Mouse (Mus musculus) layer of hippocampus, postnatal 36 days (tissue): ENCODE results near the gene Prkaa1. TPM values are rescaled to one million over a fixed set of nuclear protein-coding genes. Genes with fewer than 3 reads are reported as not detected.
"Not testable (repeated sequence)": the region's sequence is repeated elsewhere in the genome, so short reads cannot be mapped to it uniquely, and the experiment has no call there.

Experiments used
- DNase-seq, 2 experiments: peaks; one replicate each; pipeline ENCODE4 v3.0.0; 2022
- total RNA-seq, 2 experiments: library from RNA; stranded (reverse); gene quantifications; 2 replicates each; pipeline ENCODE4 v1.2.3; 2021

Prkaa1 gene
- total RNA-seq, 2 experiments from 2014 or later: 23.0 to 24.1 TPM

DNA sequence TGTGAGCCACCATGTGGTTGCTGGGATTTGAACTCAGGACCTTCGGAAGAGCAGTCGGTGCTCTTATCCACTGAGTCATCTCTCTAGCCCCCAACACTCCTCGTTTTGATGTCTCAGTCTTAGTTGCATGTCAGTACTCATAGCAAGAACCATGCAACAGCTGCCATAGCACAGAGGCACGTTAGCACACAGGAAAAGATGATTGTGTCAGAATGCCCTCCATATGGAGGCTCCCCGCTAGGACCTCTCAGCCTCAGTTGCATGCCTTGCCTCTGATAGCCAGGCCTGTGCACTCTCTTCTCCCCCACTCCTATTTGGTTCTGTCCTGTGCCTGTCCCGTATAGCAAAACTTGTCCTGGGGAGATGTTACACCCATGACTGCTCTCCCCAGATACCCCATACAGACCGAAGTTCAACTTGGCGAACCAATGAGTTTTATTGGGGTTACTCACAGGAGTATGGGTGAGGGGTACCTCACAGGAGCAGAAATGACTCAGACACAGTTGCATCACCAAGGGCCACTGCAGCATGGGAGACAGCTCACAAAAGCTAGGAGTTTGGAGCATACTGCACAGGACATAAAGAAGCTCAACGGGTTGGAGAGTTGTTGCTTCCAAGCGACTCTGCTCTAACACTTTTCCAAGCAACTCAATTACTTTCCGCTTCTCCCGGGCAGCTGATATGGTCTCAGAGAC lies 14.4 kb upstream of the Prkaa1 start:
- DNase-seq: no peak

DNA sequence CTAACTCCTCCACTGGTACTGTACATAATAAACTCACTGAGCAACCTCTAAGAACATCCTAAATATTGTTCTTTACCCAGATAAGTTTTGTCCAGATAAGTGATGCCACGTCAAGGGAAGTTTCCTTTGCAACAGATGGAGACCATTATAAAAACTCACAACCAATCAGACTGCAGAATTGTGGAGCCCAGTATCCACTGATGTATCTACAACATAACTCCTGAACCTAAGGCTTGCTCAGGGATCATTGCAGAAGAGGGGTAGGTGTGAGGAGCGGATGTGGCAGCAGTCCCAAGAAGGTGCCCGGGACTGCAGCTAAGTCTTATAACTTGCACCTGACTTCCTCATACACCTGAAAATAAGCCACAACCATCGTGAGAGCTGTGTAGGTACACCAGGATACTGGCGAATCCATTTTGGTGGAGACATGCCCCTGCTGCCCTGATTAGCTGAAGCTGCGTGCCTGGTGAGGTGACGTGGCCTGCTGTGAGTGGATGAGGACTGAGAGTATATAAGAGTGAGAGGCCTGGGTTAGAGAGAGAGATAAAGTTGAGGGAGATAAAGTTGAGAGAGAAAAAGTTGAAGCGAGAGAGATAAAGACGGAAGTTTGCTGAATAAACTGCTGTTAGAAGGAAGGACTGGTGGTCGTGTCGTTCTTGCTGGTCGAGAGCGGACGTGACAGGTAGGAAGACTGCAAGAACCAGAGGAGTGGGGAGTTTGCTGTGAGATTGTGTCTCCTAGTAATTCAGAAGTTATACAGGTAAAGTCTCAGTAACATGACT lies 12.6 kb upstream of the Prkaa1 start:
- DNase-seq: not testable (repeated sequence)

DNA sequence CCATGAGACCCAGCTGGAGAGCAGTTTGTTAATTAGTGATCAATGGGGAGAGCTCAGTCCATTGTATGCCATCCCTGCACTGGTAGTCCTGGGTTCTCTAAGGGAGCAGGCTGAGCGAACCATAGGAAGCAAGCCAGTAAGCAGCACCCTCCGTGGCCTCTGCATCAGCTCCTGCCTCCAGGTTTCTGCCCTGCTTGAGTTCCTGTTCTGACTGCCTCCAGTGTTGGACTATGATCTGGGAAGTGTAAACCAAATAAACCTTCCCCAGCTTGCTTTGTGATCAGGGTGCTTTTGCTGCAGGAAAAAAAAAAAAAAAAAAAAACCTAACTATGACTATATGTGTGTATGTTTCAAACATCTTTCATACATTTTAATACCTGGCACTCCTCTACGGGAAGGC lies 10.4 kb upstream of the Prkaa1 start:
- DNase-seq: no peak

DNA sequence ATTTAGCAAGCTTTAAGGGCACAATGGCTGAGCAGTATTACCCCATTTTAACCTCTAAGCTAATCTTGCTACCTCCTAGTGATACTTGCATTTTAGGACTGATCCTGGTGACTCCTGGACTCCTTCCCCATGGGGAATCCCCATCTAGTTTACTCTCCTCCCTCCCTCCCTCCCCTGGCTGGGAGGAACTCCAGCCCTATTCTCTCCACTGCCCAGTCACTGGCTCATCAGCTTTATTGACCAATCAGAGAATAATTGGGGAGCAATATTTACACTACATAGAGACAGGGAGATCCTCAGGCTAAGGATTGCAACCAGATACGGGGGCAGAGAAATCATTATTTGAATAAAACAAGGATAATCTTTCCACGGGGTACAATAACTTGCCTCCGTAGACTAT lies 9.5 kb upstream of the Prkaa1 start:
- no peak for DNase-seq

DNA sequence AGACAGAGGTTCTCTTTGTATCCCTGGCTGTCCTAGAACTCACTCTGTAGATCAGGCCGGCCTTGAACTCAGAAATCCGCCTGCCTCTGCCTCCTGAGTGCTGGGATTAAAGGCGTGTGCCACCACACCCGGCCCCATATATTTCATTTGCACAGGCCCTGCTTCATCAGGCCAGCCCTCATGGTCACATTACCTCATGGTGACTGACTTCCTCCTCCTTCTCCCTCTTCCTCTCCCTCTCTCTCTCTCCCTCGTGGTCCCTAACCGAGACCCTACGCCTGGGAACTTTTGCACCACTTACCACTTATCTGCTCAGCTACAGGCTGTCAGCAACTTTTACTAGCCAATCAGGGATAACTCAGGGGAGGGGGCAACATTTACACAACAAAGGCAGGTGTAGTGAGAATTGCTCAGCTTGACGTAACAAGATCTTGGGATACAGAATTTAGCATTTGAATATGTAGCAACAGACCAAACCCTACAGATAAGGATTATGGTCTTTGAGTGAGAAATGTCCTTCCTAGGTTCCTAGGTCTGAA lies 8.6 kb upstream of the Prkaa1 start:
- DNase-seq: no peak

DNA sequence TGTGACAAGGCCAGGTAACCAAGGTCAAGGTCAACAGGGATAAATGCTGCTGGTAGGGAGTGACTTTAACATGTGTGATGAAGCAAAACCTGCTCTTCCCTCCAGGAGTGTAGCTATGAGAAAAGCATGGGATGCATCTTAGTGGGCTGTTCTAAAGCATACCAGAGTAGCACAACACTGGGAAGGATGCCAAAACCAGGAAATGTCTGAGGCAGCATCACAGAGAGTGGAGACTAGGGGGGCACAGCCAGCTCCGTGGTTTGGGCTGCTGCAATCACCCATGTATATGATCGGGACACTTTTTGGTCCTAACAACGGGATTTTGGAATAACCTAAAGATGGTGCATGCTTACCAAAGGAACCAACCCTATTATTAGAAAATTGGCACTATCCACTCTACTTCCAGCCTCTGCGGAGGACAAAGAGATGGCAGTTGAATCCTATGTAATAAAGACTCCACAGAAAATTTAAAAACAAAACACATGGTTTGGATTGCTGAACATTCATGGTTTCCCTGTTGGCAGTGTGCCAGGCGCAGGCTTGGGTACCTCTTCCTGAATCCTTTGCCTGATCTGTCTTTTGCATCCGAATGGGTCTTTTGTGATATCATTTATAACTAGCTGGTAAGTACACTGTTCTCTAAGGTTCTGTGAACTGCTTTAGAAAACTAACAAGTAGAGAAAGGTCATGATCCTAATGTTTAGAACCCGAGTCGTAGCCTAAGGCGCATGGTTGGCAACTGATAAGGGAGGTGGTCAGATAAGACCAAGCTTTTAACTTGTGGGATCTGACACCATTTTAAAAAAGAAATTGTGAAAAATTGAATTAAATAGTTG lies 5.4 kb upstream of the Prkaa1 start:
- DNase-seq: no peak

DNA sequence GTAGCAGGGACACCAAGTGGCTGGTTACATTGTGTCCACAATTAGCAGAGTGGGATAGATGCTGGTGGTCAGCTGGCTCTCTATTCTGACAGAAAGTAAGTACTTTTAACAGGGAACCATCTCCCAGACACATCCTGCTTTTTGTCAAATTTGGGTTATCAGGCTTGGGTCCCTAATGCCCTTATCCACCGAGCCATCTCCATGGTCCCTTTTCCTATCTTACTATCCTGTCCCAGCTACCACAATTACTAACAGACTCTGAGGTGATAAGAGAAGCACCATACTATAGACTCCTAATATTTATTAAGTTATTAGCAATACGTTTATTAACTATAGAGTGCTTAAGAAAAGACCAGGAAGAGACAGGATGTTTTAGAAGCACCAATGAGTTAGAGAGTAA lies 4.3 kb upstream of the Prkaa1 start:
- no peak for DNase-seq

DNA sequence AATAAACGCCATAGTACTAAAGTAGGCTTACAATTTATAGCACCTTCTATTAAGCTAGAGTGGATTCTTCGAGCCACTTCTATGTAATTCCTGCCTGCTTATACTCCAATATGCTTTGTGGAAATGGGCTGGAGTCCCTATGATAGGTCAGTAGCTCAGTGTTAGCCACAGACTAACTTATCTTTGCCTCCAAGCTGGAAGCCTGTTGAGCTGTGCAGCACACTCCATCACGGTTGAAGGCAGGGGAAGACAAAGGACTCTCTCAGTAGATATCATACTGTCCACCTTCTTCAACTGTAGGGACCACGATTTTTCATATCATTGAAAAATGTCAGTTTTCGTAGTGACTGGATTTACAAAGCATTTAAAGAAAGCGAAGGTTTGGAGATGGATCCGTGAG lies 3.8 kb upstream of the Prkaa1 start:
- no peak for DNase-seq

DNA sequence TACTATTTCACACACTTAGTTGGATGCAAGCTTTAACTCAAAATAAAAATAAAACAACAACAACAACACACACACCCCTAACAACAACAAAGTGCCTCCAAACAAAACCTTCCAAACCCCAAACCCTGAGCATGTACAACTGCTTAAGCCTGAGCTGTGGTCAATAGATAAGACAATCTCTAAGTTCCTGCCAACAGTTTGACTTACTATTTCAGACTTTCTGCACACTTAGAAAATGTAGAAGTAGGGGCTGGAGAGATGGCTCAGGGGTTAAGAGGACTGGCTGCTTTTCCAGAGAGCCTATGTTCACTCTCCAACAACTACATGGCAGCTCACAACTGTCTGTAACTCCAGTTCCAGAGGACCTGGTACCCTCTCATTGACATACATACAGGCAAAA lies 3.3 kb upstream of the Prkaa1 start:
- DNase-seq: no peak

DNA sequence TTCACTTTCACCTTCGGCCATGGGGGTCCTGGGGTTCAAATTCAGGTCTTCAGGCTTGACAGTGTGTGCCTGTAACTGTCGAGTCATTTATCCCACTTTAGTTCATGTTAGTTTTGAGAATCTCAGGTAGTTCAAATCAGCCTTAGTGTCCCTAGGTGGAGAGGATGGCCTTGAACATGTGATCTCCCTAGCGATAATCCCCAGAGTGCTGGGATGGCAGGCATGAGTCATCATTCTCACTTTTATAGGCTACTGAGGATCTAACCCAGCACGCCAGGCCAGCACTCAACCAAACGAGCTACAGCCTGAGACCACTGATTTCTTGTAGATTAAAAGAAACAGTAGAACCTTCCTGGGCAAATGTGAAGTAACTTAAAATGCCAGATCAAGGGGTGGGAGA lies 1.6 kb upstream of the Prkaa1 start:
- no peak for DNase-seq

DNA sequence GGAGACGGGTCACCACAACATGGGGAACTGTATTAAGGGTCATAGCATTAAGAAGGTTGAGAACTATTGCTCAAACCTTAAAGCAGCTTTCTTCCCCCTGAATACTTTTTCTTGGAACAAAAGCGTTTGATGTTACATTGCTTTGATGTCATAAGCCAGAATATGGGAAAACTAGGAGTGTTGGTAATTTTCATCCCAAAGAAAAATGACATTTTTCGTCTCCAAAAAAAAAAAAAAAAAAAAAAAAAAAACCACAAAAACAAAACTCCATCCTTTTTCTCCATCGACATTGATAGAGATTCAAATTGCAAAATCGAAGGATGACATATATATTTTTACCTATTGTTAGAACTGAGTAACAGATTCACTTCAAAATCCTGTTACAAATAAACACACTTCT lies 947 bp upstream of the Prkaa1 start:
- no peak for DNase-seq

DNA sequence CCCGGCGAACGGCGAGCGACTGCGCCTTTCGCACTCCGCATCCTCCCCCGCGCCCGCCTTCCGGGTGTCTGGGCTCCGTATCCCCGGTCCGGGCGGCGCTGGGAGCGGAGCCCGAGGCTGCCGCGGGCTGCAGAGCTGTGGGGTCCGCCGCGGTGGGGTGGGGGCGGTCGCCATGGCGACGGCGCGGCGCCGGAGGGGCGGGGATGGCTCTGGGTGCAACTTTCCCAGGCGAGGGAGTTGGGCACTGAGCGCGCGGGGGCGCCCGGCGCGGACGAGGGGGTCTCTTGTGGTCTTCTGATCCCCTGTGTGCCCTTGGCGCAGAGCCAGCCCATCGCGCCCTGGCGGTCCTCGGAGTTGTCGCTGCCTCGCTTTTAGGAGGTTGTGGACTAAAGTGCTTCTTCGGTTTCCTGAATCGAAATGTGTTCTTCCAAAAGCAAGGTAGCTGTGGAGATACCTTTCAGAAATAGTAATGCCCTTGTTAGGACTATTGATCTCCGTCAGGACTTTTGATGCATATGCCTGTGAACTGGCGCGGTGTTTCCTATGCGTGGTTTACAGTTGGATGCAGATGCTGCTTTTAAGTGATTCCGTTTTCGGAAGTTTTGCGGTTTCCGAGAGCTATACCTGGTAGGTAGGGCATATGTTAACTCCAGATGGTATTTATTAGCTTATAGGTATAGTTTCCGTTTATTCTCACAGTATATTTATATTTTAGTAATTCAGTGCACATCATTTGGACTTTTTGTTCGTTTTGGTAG lies 539 bp downstream of the Prkaa1 start:
- DNase-seq: no peak

DNA sequence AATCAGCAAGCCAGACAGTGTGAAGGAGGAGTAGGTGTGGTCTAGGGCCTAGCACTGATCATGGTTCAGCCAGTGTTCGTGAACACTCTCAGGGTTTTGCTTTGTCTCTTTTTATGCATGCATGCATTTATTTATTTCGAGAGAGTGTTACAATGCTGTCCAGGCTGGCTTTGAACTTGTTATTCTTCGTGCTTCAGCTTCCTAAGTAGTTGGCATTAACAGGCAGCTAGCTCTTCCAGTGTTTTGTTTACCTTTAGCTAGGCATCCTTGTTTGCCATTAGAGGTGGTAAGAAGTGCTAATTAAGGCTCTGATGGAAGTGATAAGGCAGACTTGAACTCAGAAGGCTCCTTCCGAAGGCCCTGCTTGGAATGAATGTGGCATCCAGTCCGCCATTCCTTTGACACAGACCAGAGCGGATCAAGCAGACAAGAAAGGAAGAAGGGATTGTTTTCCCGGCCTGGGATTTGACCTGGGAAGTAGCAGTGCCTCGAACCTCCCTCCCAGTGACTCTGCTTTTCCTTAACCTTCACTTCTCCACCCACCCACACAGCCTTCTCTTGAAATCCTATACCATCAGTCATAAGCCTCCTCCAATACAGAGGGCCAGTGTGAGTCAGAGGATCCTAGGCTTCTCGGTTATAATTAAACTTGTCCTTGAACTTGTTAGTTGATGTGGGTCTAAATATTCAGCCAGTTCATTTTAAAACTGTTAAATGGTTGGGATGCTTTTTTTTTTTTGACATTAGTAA lies 1.7 kb downstream of the Prkaa1 start:
- DNase-seq: no peak

DNA sequence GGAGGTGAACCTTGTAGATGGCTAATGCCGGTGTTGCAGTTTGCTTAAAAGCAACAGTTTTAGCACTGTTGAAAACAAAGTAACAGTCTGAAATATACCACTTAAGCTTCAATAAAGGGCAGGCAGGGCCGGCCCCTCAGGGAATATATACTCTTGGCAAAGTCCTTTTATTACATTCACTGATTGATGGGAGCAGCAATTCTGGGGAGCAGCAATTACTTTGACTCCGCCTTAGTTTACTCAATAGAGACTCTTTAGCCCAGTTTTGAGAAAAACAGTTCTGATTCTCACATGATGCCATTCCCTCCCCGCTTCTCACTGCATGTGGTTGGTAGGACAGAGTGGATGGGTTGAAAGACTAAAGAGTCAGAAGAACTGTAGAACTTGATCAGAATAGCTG lies 5.5 kb downstream of the Prkaa1 start:
- no peak for DNase-seq

DNA sequence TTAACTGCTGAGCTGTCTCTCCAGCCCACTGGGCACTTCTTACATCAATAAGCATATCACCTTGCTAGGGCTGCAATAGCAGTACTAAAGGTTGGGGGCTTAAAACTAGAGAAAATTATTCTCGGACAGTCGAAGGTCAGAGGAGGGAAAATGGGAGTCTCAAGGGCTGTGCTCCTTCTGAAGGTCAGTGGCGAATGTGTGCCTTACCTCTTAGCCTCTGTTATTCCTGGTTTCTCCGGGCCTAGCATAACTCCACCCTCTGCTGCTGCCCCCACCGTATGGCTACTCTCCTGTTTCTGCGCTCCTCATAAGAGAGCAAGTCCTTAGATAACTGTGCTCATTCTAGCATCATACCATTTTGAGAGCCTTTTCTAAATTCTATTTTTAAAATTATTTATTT lies 8.5 kb downstream of the Prkaa1 start:
- no peak for DNase-seq

DNA sequence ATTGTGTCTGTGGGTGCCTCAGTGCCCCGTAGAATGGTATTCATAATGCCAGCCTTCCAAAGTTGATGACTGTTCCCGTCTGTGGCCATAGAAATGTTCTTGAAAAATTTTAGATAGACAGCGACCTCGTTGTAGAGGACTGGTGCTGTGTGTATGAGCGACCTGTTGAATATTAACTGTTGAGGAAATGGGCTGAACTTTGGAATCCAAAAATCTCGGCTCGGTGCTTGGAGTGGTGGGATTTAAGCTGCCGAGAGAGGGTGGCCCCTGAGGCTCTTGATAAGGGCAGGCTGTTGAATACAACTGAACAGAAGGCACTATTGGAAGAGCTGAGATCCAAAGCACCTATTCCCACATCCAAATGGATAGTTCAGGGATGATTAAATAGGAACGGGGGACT lies 11.0 kb downstream of the Prkaa1 start:
- no peak for DNase-seq

DNA sequence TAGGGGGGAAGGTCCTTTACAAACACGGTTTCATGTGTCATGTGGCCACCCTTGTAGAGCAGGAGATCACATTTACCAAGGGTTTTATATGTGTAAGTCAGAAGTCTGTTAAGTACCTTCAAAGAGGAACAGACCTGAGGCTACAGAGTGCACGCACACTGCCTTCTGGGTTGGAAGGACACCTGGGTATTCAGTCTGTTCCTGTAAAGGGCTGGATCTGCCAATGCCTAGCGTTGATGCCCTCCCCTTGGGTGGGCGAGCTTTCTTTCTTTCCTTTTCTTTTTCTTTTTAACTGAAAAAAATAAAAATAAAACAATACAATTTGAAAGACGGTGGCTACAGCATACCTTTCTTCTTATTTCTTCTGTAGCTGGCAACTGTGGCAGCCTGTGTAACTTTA lies 11.4 kb downstream of the Prkaa1 start:
- DNase-seq: no peak

DNA sequence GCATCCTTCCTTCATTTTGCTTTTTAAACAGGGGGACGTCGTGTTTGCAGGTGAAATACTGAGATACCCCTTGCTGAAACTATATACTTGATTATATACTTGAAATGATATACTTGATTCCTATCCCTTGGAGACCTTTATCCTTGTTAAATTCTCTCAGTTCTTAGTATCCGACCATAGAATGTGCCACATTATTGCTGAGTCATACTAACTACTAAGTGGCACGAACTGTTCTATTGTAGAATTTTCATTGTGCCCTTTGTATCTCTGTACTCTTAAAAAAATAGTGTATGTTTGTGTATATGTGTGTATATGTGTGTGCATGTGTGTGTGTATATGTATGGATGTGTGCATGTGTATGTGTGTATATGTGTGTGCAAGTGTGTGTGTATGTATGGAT lies 12.7 kb downstream of the Prkaa1 start:
- no peak for DNase-seq

DNA sequence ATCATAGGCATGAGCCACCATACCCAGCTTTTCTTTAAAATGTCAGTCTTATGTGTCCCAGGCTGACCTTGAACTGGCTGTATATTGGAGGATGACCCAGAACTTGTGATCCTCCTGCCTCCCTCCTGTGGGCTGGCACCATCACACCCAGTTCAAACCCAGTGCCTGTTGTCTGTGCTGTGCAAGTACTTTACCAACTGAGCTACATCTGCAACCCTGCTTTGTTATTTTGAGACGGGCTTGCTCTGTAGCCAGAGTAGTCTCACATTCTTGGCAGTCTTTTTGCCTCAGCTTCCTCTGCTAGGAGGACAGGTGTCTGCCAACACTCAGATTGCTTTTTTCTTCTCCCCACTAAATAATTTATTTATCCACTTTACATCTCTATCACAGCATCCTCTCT lies 13.7 kb downstream of the Prkaa1 start:
- no peak for DNase-seq

DNA sequence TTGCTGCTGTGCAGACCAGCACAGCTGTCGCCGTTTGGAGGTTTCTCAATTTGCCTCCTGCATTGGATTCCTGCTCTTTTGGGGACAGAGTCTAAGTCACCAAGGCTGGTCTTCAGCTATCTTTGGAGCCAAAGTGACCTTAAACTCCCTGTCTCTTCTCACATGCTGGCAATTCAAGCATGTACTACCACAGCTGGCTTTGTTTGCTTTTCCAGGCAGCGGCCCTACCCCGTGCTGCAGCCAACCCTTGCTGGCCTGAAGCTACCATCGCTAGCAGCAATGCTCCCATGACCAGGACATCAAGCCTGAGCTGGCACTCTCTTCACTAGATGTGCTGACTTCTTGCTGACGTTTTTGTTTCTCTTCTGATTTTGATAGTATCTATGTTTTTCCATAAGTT lies 15.2 kb downstream of the Prkaa1 start:
- DNase-seq: no peak

DNA sequence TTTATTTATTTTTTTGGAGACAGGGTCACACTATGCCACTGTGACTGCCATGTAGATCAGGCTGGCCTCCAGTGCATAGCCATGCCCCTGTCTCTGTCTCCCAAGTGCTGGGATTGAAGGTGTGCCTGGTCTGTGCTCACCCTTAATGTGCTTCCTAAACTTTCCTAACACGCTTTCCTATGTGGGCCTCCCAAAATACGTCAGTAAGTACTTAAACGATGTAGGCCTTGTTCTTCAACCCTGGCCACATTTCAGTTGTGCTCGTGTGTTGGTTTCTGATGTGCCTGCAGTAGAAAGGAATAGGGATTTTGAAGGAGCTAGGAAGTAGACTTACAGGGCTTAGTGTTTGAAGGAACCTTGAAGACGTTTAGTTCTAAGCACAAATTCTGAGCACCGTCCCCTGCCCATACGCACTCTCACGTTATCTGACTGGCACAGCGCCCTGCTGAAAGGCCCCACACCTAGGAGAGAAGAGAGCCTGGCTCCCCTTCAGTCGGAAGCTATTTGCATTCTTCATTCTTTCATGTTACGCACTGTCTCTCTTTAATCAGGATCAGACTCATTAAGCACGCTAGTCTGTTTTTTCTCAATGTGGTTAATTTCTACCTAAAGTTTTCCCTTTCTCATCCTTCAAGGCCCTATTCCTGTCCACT lies 21.6 kb downstream of the Prkaa1 start:
- DNase-seq: no peak
